Mouse (Mus musculus): ENCODE results near the gene H2-Ob. TPM values are rescaled to one million over a fixed set of nuclear protein-coding genes. Genes with fewer than 3 reads are reported as not detected.
A peak's percentile ranks its signal among the peaks of the same experiment; 100 is the strongest.

Gene H2-Ob
- total RNA-seq (2015; ENCODE audit: low replicate concordance) (10.1 and 21.4 TPM in 2 replicates), total RNA-seq (2017; ENCODE audit: low replicate concordance) (8.0 and 14.1 TPM in 2 replicates)

- ATAC-seq (replicated peaks; ENCODE audit: low FRiP score, poor library complexity, severe bottlenecking), result no peak
These were observed at the start of gene H2-Ob for GRCm38 (mm10) chr17:34238706-34239105. H2-Ob (plus strand) TSS chr17:34238903.

GRCm38 (mm10) chr17:34188986-34189385, 49.7 kb upstream of the H2-Ob start:
- ATAC-seq (replicated peaks; ENCODE audit: low FRiP score, poor library complexity, severe bottlenecking), result no peak

GRCm38 (mm10) chr17:34192852-34193251, 45.9 kb upstream of the H2-Ob start:
- no peak for ATAC-seq (replicated peaks; ENCODE audit: low FRiP score, poor library complexity, severe bottlenecking)

GRCm38 (mm10) chr17:34193468-34193867, 45.2 kb upstream of the H2-Ob start:
- ATAC-seq (replicated peaks; ENCODE audit: low FRiP score, poor library complexity, severe bottlenecking), result no peak

- ATAC-seq (replicated peaks; ENCODE audit: low FRiP score, poor library complexity, severe bottlenecking), result no peak
These were observed 44.0 kb upstream of the H2-Ob start for GRCm38 (mm10) chr17:34194723-34195122.

GRCm38 (mm10) chr17:34196491-34196890, 42.2 kb upstream of the H2-Ob start:
- ATAC-seq (replicated peaks; ENCODE audit: low FRiP score, poor library complexity, severe bottlenecking), result no peak

- 0 out of 2 replicates have a peak, but pooled peaks have one; percentile 45 for ATAC-seq (replicated peaks; ENCODE audit: low FRiP score, poor library complexity, severe bottlenecking)
These were observed 41.5 kb upstream of the H2-Ob start, which contains the start of gene Psmb8 for GRCm38 (mm10) chr17:34196941-34197894. Psmb8 (plus strand) TSS chr17:34197721.

- no peak for ATAC-seq (replicated peaks; ENCODE audit: low FRiP score, poor library complexity, severe bottlenecking)
These were observed 40.7 kb upstream of the H2-Ob start for GRCm38 (mm10) chr17:34197904-34198520.

GRCm38 (mm10) chr17:34198521-34198912, 40.2 kb upstream of the H2-Ob start:
- no peak for ATAC-seq (replicated peaks; ENCODE audit: low FRiP score, poor library complexity, severe bottlenecking)

GRCm38 (mm10) chr17:34199050-34199619, 39.6 kb upstream of the H2-Ob start:
- no peak for ATAC-seq (replicated peaks; ENCODE audit: low FRiP score, poor library complexity, severe bottlenecking)

- no peak for ATAC-seq (replicated peaks; ENCODE audit: low FRiP score, poor library complexity, severe bottlenecking)
These were observed 38.7 kb upstream of the H2-Ob start for GRCm38 (mm10) chr17:34200047-34200446.

- no peak for ATAC-seq (replicated peaks; ENCODE audit: low FRiP score, poor library complexity, severe bottlenecking)
These were observed 37.8 kb upstream of the H2-Ob start for GRCm38 (mm10) chr17:34200772-34201505.

GRCm38 (mm10) chr17:34201506-34202055, 37.1 kb upstream of the H2-Ob start:
- ATAC-seq (replicated peaks; ENCODE audit: low FRiP score, poor library complexity, severe bottlenecking), result no peak

GRCm38 (mm10) chr17:34202760-34203442, 35.8 kb upstream of the H2-Ob start:
- no peak for ATAC-seq (replicated peaks; ENCODE audit: low FRiP score, poor library complexity, severe bottlenecking)

- ATAC-seq (replicated peaks; ENCODE audit: low FRiP score, poor library complexity, severe bottlenecking), result no peak
These were observed 35.3 kb upstream of the H2-Ob start, which contains the start of gene Tap2 for GRCm38 (mm10) chr17:34203444-34203843. Tap2 (plus strand) TSS chr17:34203527.

- ATAC-seq (replicated peaks; ENCODE audit: low FRiP score, poor library complexity, severe bottlenecking), result peak; percentile 79
These were observed 34.2 kb upstream of the H2-Ob start for GRCm38 (mm10) chr17:34204303-34205010.

GRCm38 (mm10) chr17:34205021-34205745, 33.5 kb upstream of the H2-Ob start:
- peak; percentile 60 for ATAC-seq (replicated peaks; ENCODE audit: low FRiP score, poor library complexity, severe bottlenecking)

Data from erythroid progenitor cell, adult 5-6 weeks (primary cell).